Mouse (Mus musculus) olfactory bulb, adult 2 months (tissue): ENCODE results near the gene Aldh6a1.

Experiments used
- CTCF ChIP-seq: fragments of 200-500 bp; IDR thresholded peaks from 2 replicates; pipeline ENCODE4 v1.5.1; 2012; ENCODE audit warnings: low read depth, mild to moderate bottlenecking, low read length, moderate library complexity; ENCODE audit not compliant: insufficient read depth
- POLR2A ChIP-seq: fragments of 200-500 bp; IDR thresholded peaks from 2 replicates; pipeline ENCODE4 v1.6.1; 2012; ENCODE audit warnings: mild to moderate bottlenecking, low read depth, low read length, moderate library complexity; ENCODE audit not compliant: insufficient read depth

GRCm38 (mm10) chr12:84385408-84385807 lies 65.4 kb downstream of the Aldh6a1 start:
- TF ChIP-seq POLR2A (no peak), CTCF (no peak)
